Mouse (Mus musculus) liver, postnatal 0 days (tissue): Measurements from ENCODE around the gene Gpr21.

Source experiments
- CTCF ChIP-seq: sonication (generic); IDR thresholded peaks from 2 replicates; pipeline ENCODE4 v1.5.1; 2016; ENCODE audit warnings: antibody characterized with exemption, low read depth
- EP300 ChIP-seq: IDR thresholded peaks from 2 replicates; pipeline ENCODE4 v1.6.1; 2016; ENCODE audit warnings: antibody characterized with exemption, low read depth, mild to moderate bottlenecking

- no peak for TF ChIP-seq CTCF
- TF ChIP-seq EP300 = no peak
Measured at GRCm38 (mm10) chr2:37518561-37519285, 2.6 kb downstream of the Gpr21 start.
